Mouse (Mus musculus) c-Kit-positive CD71-negative TER-119-negative erythroid progenitor cells, embryonic 14.5 days (primary cell): ENCODE results near the gene Rcn3.

Experiments
- DNase-seq: peaks from one replicate; pipeline ENCODE4 v3.0.0-alpha.2; 2013; ENCODE audit warnings: low read depth

Gene Rcn3

DNA sequence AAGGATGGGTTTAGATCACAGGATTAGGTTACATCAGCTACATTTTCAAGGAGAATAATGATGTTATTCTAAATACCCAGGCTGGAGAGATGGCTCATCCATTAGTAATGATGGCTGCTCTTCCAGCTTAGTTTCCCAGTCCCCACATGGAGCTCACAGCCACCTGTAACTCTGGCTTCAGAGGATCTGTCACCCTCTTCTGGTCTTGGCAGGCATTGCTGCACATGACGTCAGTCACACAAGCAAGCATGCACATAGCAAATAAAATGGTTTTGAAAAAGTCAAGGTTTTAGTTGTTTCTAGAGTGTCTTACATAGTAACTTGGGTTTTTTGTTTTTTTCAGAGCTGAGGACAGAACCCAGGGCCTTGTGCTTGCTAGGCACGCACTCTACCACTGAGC, 19.8 kb downstream of the Rcn3 start:
- DNase-seq: no peak

DNA sequence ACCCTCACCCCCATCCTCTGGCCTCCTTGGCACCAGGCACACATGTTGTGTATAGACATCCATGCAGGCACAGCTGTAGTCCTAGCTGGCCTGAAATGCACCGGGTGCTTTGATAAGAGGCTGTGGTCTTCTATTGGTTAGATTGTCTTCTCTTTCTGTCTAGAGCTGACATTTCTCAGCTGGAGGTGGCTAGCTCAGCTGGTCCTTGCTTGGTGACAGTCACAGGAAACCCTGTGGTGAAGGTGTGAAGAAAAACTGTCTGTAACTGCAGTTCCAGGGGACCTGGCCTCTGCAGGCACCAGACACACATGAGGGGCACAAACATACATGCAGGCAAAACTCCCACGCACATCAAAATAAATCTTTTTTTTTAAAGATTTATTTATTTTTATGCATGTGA, 22.4 kb downstream of the Rcn3 start:
- DNase-seq: no peak

DNA sequence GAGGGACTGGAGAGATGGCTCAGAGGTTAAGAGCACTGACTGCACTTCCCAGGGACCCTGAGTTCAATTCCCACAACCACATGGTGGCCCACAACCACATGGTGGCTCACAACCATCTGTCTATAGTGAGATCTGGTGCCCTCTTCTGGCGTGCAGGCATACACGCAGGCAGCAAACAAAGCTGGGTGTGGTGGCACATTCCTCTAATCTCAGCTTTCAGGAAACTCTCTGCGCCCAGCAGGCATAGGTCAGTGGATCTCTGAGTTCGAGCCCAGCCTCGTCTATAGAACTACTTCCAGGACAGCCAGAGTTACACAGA, 24.1 kb downstream of the Rcn3 start:
- DNase-seq: peak; percentile 69

DNA sequence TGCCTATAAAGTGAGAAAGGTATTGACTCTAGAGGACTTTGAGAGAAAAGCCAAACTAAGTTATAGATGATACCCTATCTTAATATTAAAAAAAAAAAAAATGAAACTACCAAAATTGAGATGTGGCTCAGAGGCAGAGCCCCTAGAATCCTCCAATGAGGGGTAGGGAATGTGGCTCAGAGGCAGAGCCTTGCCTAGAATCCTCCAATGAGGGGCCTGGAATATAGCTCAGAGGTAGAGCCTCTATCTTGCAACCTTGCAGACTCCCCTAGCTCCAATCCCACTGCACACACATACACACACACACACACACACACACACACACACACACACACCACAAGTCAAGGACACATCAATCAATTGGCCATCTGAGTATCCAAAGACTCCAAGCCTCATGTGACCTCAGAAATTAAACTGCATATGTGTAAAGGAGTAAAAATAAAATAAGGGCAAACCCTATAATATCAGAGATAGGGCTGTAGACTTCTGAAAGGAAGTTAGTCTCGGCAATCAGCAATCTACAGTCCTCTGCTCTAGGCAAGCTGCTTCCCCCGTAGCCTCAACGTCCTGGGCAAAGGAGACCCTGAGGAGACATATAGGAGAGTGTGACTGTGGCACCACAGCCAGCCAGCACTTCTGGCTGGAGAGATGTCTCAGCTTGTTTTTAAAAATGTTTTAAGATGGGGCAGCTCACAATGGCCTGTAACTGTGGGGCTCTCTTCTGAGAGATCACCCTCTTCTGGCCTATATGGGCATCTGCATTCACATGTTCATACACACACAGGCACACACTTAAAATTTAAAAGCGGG, 24.6 kb downstream of the Rcn3 start:
- no peak for DNase-seq

DNA sequence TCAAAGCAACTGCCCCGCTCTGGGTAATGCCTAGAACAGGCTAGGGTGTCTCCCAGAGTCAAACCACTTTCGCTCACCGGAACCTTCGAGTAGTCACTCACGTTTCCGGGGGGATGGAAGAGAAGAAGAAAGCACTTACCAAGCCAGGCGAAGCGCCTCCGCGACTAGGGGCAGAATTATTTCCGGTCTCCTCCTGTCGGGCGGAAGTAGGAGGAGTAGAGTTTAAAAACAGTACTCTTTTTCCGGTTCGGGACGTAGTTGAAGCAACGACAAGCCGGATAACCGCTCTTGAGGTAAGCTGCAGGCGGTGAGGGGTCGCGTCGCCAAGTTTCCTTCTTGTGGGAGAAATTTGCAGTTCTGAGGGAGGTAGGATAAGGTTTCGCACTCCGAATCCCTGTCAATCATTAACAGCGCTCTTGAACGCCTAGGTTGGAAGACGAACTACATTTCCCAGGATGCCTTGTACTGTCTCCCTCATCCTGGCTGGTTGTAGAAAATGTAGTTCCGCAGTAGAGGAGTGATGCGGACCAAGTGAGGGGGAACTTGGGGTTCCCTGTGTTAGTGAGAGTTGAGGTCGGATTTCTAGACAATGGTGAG, 29.7 kb downstream of the Rcn3 start, which contains the start of the genes Nosip and Prrg2:
Nosip (plus strand) TSS at position 191 of the 597 bp plus-strand sequence.
Prrg2 (minus strand) TSS at position 439 of the 597 bp plus-strand sequence.
- peak; percentile 100 for DNase-seq

DNA sequence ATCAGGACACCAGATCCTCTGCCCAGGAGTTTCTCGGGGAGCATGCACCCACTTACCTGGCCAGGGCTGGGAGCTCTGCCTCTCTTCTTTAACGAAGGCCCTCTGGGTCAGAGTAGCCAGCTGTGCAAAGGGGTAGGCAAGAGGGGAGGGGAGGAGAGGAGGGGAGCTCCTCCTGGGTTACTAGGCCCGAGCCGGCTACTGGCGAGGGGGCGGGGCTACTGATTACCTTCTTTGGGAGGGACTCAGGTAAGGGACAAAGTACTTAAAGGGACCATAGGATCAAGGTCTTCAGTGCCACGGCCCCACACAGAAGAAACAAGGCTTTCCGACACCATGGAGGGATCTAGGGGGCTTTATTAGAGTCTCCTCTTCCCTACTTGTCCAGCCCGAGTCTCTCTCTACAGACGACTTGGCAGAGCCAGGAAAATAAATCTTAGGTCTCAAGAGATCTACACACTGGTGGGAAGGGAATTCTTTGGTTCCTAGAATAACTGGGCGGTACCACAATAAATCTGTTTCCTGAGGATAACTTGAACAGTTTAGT, 30.4 kb downstream of the Rcn3 start:
- DNase-seq: no peak

DNA sequence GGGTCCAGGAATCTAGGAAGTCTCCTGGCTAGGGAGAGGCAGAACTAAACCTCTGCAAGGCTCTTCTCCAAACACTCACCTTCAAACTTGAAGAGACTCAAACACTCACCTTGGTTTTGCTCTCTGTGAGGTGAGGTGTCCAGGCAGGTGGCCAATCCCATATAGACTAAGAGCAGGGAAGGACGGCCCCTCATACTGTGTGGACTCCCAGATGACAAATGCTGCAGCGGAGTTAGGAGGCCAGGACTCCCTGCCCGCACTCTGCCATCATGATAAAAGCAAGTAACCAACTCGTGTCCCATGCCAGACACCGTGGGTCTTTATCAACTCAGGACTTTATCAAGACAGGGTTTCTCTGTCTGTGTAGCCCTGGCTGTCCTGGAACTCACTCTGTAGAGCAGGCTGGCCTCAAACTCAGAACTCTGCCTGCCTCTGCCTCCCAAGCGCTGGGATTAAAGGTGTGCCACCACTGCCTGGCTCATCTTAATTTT, 31.3 kb downstream of the Rcn3 start:
- DNase-seq: no peak

DNA sequence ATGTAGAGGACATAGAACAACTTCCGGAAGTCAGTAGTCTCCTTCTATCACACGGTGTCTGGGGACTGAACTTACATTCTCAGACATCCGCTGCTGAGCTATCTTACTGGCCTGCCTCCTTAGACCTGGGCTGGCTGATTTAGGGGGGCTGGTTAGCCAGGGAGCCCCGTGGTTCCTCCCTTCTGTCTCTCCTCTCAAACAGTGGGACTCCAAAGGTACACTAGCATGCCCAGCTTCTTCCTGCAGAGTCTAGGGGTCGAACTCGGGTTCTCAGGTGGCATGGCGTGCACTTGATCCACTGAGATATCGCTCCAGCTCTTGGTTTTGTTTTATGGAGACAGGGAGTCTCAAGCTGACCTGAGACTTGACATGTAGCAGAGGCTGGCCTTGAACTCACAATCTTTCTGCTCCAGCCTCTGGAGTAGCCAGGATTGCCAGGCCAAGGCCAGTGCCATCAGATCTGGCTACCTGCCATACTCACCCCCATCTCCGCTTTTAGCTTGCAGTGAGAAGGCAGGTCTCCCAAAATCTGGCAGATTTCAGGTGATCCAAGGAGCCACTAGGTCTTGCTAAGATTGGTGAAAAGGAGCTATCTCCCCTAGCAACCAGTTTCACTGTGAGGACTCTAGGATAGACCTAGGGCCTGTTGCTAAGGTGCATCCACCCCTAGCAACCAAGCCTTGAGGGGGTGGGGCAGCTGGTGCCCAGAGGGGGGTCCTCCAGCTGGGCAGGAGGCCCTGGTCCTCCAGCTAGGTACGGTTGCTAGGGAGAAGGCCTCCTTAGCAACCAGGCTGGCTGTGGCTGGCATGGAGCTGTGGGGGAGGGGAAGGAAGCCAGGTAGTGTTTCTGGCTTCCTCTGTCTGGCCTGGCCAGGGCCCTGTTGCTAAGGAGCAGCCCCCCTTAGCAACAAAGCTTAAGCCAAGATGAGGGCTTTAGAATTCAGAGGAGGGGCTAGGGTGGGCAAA, 33.1 kb downstream of the Rcn3 start:
- DNase-seq: no peak

DNA sequence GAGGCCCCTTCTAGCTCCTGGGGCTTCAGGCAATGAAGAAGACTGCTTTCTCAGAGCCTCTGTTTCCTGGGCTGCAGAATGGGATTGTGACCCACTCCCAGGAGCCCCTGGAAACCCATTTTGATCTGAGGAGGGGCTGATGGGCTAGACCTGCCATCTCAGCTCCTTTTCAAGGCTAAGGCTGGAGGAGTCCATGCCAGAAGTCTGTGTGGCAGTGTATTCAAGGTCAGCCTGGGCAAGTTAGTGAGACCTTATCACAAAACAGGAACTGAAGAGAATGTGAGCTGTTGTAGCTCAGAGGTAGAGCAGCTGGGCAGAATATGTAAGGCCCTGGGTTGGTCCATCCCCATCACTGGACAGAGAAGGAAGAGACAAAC, 35.1 kb downstream of the Rcn3 start:
- no peak for DNase-seq

DNA sequence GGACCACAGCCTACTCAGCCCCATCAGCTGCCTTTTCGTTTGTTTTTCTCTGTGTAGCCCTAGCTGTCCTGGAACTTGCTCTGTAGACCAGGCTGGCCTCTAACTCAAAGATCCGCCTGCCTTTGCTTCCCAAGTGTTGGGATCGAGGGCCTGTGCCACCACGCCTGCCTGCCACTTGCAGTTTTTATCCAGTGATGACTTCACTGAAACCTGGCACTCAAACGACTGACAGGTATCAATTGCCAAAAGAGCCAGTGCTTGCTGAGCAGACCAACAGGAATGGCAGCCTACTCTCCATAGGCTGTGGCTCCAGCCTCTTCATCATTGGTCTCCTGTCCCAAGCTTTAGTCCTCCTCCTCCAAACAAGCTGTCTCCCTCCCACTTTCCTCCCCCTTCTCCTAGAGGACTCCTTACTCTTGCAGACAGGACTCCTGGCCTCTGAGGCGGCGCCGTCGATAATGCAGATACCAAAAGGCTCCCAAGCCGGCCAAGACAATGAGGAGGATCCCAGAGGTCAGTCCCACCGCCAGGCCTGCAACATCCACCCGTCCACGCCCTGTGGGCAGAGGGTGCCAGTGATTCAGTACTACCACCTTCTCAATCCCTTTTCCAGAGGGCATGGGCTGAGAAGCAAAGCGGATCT, 35.6 kb downstream of the Rcn3 start:
- no peak for DNase-seq

DNA sequence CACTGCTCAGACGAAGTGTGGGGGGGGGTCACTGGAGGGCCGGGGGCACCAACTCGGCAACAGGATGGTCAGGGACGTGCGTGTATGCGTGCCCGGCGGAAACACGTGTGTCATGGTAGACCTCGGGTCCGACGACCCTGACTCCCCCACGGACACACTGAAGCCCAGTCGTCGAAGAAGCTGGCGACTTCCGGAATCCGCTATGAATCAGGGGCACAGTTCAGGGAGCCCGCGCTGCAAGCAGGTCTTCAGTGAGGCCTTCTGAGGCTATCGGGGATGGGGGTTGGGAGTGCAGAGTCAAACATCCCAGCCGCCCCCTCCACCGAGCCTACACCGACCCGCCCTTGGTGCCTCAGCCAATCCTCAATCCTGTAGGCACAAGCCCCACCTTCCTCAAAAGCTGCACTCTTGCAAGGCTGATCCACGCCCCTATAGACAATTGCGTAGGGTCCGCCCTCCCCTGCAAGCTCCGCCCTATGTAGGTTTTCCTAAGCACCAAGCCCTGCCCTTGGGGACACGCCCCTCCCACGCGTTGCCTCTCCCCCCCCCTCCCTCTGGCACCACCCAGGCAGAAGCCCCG, 38.0 kb downstream of the Rcn3 start:
- peak; percentile 97 for DNase-seq

DNA sequence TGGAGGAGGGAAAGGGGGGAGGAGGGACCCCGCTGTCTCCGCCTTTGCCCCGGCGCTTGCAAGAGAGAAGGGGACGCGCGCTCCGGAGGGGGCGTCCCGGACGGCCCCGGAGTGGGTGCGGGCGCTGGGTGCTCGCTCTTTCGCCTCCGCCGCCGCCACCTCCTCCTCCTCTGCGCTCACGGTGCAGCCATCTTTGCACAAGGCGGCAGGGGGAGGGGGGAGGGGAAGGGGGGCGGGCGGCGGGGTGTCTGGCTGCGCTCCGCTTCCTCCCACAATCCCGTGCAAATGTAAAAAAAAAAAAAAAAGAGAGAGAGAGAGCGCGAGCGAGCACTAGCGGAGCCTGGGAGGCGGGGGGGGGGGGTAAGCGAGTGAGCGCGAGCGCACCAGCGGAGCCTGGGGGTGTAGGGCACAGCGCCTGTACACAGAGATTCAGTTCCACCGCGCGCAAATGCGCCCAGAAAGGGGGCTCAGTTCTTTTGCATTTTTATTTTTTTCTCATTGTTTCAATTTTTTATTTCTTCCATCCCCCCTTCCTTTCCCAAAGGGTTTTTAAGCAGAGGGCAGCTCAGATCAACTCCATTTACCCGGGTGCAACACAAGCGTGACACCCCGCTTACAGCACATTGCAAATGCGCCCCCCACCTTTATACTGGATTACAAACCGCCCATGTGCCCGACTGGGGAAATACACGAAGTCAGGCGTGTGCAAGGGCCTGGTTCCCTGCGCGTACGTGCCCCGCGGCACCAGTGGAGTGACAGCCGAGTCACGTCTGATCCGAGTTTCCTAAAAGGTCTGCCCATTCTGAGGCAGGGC, 38.7 kb downstream of the Rcn3 start:
- DNase-seq: peak; percentile 55

DNA sequence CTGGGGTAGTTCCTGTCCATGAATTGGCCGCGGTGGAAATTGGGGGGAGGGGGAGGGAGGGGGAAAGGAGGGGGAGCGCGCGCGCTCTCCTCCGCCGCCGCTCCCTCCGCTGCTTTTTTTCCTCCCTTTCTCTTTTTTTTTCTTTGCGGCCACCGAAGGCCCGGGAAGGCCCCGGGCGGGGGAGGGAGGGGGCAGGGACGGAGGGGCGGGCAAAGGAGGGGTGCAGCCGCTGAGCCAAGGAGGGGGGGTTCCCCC, 39.2 kb downstream of the Rcn3 start, which contains the start of gene Prr12:
Prr12 (minus strand) TSS at position 20 of the 255 bp plus-strand sequence.
- no peak for DNase-seq

DNA sequence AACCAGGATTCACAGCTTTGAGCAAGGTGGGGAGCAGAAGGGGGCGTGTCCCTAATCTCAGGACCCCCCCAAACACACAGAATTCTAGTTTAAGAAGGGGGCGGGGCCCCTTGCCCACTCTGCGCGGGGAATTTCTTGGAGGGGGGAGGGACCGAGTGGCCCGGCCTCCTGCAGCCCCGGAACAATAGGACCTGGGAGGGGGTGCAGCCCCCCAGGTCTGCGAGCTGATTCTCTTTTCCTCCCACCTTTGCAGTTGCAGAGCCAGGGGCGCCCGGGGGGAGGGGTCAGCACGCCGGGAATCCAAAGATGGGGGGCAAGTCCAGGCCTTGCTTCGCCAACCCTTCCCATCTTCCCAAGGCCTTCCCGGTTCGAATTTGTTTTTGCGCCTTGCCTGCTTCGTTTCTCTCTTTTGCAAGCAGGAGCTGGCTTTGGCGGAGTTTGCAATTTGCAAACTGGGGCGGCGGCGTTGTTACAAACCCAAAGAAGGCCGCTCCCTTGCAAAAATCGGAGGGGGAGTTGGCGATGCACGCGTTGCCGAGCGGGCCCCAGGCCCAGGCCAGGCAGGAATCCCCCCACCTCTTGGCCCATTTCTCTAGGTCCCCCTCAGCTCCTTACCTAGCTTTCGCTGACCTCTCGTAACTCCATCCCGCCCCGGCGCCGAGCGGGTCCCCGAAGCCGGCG, 39.7 kb downstream of the Rcn3 start:
- DNase-seq: peak; percentile 26

DNA sequence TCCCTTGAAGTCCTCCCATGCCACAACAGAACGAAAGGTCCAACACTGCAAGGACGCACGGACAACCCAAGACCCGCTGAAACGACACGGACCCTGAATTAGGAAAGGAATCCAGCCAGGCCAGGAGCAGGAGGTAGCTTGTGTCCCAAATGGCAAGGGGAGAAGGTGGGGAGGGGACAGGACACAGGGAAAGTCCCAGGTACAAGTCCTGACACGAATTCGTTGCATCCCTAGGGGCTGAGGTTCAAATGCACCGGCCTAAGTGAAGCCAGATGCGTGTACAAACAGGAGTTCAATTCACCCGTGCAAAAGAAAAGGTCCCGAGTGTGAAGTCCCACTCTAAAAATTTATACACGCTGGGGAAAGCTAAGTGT, 40.4 kb downstream of the Rcn3 start:
- no peak for DNase-seq

DNA sequence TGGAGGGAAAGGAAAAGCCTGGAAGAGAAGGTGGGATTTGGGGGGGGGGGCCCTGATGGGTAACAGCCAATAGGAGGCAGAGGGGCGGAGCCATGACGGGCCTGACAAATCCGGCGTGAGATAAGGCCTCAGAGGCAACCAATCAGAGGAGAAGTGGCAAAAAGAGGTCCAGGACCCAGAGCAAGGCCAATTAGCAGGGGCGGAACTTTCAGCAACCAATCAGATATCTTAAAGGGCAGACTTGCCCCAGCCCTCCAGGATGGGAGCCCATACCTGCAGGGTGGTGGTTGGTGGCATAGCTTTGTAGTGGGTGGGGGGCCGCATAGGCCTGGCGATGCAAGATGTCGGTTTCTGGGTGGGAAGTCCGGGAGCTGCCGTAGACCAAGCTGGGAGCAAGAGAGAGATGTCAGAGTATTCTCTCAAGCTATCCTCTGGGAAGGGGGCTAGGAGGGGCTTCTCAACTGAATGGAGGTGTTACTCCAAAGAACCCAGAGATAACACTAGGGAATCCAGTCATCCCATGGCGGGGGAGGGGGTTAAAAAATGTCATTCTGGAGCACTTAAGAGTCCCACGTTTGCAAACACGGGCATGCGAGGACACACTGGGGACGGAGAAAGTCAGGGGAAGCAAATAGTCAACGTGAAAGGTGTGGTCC, 40.9 kb downstream of the Rcn3 start:
- DNase-seq: peak; percentile 60

DNA sequence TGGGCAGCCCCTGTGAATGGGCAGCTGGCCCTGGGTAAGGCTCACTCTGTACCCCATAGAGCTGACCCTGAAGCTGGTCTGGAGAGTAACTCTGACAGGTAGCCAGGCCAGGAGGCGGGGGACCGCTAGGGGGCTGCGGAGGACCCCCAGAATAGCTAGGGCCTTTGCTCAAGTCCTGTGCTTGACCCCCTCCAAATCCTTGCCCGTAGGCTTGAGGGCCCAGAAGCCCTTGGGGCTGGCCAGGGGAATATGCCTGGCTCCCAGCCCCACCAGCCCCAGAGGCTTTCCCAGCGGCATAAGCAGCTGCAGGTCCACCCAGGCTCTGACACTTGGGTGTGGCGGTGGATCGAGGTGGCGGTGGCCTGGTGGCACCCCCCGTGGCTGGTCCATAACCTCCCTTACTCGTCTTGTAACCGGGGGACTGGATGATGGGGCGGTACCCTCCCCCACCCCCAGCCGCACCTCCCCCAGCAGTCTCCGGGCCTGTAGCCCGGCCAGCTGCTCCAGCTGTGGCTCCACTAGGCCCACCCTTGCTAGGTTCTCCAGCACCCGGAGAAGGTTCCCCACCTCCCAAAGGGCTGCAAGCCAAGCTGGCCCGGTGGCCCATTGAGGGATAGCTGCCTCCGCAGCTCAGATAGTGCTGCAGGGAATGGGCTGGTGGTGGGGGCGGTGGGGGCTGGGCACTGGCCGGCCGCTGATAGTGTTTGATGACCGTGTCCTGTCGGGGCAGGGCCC, 42.9 kb downstream of the Rcn3 start:
- DNase-seq: no peak

DNA sequence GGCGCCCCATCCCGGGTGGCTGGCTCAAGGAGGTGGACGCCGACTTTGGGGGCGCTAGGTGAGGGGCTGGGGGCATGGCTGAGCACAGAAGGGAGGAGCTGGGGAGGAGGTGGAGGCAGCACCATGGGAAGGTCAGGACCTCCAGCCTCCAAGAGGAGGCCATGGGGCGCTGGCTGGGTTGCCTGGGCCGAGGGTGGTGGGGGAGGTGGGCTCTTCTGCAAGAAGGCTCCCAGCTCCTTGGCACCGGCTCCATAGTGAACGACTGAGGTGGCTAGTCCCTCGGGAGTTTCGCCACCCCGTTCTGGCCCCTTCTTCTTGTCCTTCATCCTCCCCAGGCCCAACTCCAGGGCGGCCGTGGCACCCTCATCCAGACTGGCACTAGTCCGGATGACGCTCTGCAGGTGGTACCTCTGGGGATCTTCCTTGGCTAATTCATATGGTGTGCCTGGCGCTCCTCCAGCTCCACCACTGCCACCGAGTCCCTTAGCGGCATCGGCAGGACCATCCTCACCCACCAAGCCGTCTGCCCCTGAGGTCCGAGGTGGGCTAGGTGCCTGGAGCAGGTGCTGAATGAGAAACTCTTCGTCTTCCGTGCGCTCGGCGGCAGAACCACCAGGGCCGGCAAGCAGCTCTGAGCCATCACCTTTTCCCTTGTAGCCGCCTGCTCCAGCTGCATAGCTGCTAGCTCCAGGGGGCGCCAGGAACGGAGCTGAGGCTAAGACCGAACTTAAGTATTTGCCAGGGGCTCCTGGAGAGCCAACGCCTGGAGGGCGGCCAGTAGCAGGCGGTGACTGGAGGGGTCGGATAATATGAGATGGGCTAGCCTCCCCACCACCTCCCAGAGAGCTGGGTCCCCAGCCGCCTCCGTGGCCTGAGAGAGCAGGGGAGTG, 43.8 kb downstream of the Rcn3 start:
- DNase-seq: no peak
